Mouse (Mus musculus) gonadal fat pad, adult 2 months (tissue): Measurements from ENCODE around the gene Bex2. TPM values are rescaled to one million over a fixed set of nuclear protein-coding genes. Genes with fewer than 3 reads are reported as not detected.

Source experiments
- polyA plus RNA-seq: library from polyadenylated mRNA; depleted of rRNA; stranded (reverse); fragments of >200 nt; gene quantifications from 2 replicates; pipeline ENCODE4 v1.2.3, GENCODE M21; 2012; rRNA removed

Gene Bex2
- polyA plus RNA-seq, 1 experiment: 18.0 TPM

Other genes starting within 250 kb of the Bex2 start
- gene Gprasp2, start 229.2 kb downstream of the Bex2 start, polyA plus RNA-seq: 8.6 and 9.0 TPM in 2 replicates
- 33.6 and 36.5 TPM in 2 replicates for gene Arxes2, start 74.4 kb downstream of the Bex2 start, polyA plus RNA-seq
- 7.1 and 8.7 TPM in 2 replicates for gene Arxes1, start 34.9 kb downstream of the Bex2 start, polyA plus RNA-seq
- 39.1 and 41.1 TPM in 2 replicates for gene Nxf3, start 17.0 kb upstream of the Bex2 start, polyA plus RNA-seq
- gene Bex4, start 70.8 kb upstream of the Bex2 start, polyA plus RNA-seq: 9.5 and 16.9 TPM in 2 replicates
- 19.2 and 29.3 TPM in 2 replicates for gene Tceal8, start 104.1 kb upstream of the Bex2 start, polyA plus RNA-seq
- gene Tceal5, start 135.6 kb upstream of the Bex2 start, polyA plus RNA-seq: 0.22 and 0.74 TPM in 2 replicates
- gene Tceal7, start 146.5 kb upstream of the Bex2 start, polyA plus RNA-seq: not detected in 2 replicates
- 3.3 and 7.0 TPM in 2 replicates for gene Bex1, start 147.3 kb upstream of the Bex2 start, polyA plus RNA-seq
- 25.5 and 31.8 TPM in 2 replicates for gene Tceal9, start 176.8 kb upstream of the Bex2 start, polyA plus RNA-seq
- 75.4 and 93.5 TPM in 2 replicates for gene Bex3, start 202.0 kb upstream of the Bex2 start, polyA plus RNA-seq